Mouse (Mus musculus) heart, embryonic 15.5 days (tissue): ENCODE data around the gene Bpgm. TPM values are rescaled to one million over a fixed set of nuclear protein-coding genes. Genes with fewer than 3 reads are reported as not detected.

Source experiments
- ATAC-seq: fragments of 200-750 bp; cut with Nextera tagmentation; replicated peaks from 2 replicates; pipeline ENCODE4 v1.8.0; 2017; ENCODE audit warnings: low read depth, moderate TSS enrichment; ENCODE audit not compliant: insufficient number of reproducible peaks, insufficient read depth, low FRiP score
- H3K27ac ChIP-seq: fragments of 300-500 bp; sonication (generic); 2 replicates; pipeline ENCODE4 v1.5.1; 2015; ENCODE audit warnings: mild to moderate bottlenecking, inconsistent platforms
- H3K27me3 ChIP-seq: fragments of 300-500 bp; sonication (generic); 2 replicates; pipeline ENCODE4 v1.6.1; 2015; ENCODE audit warnings: inconsistent platforms
- H3K36me3 ChIP-seq: fragments of 300-500 bp; sonication (generic); 2 replicates; pipeline ENCODE4 v1.6.1; 2015; ENCODE audit warnings: mild to moderate bottlenecking, inconsistent platforms
- H3K4me1 ChIP-seq: fragments of 300-500 bp; sonication (generic); replicated peaks from 2 replicates; pipeline ENCODE4 v1.6.1; 2015; ENCODE audit warnings: inconsistent platforms
- H3K4me2 ChIP-seq: fragments of 300-500 bp; sonication (generic); 2 replicates; pipeline ENCODE4 v1.6.1; 2015; ENCODE audit warnings: inconsistent platforms, mild to moderate bottlenecking, moderate library complexity
- H3K4me3 ChIP-seq: fragments of 300-500 bp; sonication (generic); 2 replicates; pipeline ENCODE4 v1.5.1; 2015; ENCODE audit warnings: mild to moderate bottlenecking, inconsistent platforms
- H3K9ac ChIP-seq: fragments of 300-500 bp; sonication (generic); 2 replicates; pipeline ENCODE4 v1.6.1; 2015; ENCODE audit warnings: mild to moderate bottlenecking, inconsistent platforms
- H3K9me3 ChIP-seq: fragments of 300-500 bp; sonication (generic); replicated peaks from 2 replicates; pipeline ENCODE4 v1.6.1; 2016; ENCODE audit warnings: inconsistent platforms
- WGBS: fragments of 180-500 bp; shearing (Covaris S2); methylation state at CpG from one replicate; pipeline ENCODE4 v1.1.7; 2015; ENCODE audit warnings: mixed read lengths; 5-methylcytosine and 5-hydroxymethylcytosine counted together
- polyA plus RNA-seq: library from polyadenylated mRNA; unstranded; fragments of >200 nt; fragmentation: Nextera tagmentation; extraction: Ambion mirVana; gene quantifications from 2 replicates; pipeline ENCODE4 v1.2.1, GENCODE M21; 2015

Gene Bpgm
- polyA plus RNA-seq, 1 experiment from 2014 or later, result 112 TPM

DNA sequence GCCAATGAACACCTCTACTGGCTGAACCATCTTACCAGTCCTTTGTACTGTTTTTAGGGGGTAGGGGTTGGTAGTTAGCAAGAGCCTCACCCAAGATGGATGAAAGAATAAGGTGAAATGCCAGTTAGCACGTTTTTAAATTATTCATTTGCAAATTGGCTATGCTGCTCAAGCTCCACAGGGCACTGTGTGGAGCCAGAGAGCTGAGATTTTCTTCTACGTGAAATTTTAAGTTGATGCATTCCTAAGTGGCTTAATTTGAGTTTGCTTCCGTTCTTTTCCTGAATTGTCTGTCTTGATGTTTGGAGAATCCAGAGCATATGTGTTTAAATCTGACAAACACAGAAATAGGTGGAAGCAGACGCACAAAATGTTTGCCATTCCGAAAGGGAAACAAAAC lies 38.6 kb downstream of the Bpgm start:
- H3K4me1 ChIP-seq, result peaks cover 9% of the 10 kb centered on the region; the same call in 1 of the 2 replicates
- 38% methylated on average over 5 of the region's 5 CpGs for WGBS
- no peak overlapping the region for H3K4me2 ChIP-seq
- H3K9me3 ChIP-seq, result no peaks in the 10 kb centered on the region
- no peaks in the 10 kb centered on the region for H3K27me3 ChIP-seq
- H3K36me3 ChIP-seq, result no peaks in the 10 kb centered on the region
- no peak overlapping the region for H3K27ac ChIP-seq
- no peak overlapping the region for H3K4me3 ChIP-seq
- no peak for ATAC-seq
- H3K9ac ChIP-seq, result no peak overlapping the region

DNA sequence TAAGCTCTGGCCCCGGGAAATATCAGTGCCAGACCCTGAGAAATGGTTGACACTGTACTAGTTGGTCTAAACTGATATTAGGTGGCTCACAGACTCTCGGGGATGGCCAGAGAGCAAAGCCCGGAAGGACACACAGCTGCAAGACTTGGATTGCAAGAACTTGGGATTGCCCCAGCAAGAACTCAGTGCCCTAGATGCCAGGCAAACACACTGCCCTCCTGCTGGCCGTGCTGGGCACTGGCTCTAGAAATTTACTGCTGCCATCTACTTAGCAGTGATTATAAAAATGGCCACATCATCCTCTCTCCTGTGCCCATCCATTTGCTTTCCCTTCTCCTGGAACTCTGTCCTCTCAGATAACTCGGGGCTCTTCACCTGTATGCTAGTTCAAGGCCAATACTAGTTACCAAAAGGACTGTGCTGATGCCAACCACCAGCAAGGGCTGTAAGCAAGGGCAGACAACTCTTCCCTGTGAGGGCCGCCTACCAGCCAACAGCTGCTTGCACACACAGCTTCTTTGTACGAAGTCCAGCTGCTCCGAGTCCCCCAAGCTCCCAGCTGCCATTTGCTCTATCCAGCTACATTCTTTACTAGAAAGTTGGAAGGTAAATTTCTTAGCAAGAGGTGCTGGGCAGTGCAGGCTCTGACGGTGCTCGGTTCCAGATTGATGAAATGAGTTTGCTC lies 39.2 kb downstream of the Bpgm start:
- H3K9me3 ChIP-seq, result no peaks in the 10 kb centered on the region
- H3K4me1 ChIP-seq, result peaks cover 9% of the 10 kb centered on the region; the same call in 1 of the 2 replicates
- no peaks in the 10 kb centered on the region for H3K27me3 ChIP-seq
- no peak for ATAC-seq
- H3K9ac ChIP-seq, result no peak overlapping the region
- H3K4me2 ChIP-seq, result no peak overlapping the region
- WGBS, result 62% methylated on average over 10 of the region's 10 CpGs
- H3K4me3 ChIP-seq, result no peak overlapping the region
- no peak overlapping the region for H3K27ac ChIP-seq
- H3K36me3 ChIP-seq, result no peaks in the 10 kb centered on the region

DNA sequence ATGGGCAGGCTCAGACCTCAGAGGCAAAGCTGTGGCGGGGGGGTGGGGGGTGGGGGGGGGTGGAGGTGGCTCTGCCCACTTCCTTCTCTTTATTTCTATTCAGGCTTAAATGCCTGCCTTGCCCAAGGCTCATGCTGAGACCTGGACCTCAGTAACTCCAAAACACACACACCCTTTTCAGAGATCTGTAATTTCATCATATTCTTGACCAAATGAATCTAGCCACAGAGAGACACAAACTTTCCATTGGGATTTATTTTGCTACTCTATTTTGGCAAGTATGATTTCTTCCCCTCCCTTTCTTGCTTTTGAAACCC lies 39.7 kb downstream of the Bpgm start:
- WGBS, result 83% methylated on average over 1 of the region's 1 CpGs
- H3K4me3 ChIP-seq, result no peak overlapping the region
- no peak for ATAC-seq
- no peaks in the 10 kb centered on the region for H3K27me3 ChIP-seq
- no peak overlapping the region for H3K4me2 ChIP-seq
- no peak overlapping the region for H3K9ac ChIP-seq
- H3K27ac ChIP-seq, result no peak overlapping the region
- H3K9me3 ChIP-seq, result no peaks in the 10 kb centered on the region
- H3K36me3 ChIP-seq, result no peaks in the 10 kb centered on the region
- peaks cover 9% of the 10 kb centered on the region; the same call in 1 of the 2 replicates for H3K4me1 ChIP-seq

DNA sequence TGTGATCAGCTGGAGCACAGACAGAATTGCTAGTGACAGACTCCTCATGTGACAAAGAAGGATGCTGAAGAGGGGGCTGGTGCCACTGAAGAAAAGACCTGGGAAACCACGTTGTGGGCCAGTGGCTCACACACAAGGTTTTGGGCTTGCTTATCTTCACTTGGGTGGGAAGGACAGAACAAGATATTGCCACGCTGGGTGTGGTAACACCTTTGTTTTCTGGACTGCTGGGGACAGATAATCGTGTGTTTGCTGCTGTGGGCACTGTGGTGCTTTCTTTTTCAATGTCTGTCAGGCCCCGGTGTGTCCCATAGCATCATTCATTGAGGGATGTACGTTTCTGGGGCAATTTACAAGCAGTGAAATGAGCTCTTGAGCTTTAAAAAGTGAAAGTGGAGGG lies 41.7 kb downstream of the Bpgm start:
- Histone ChIP-seq H3K9me3 (no peaks in the 10 kb centered on the region), H3K36me3 (no peaks in the 10 kb centered on the region), H3K4me1 (0 out of 2 replicates have a peak, but pooled peaks cover 2% of the 10 kb centered on the region), H3K9ac (no peak overlapping the region), H3K4me3 (no peak overlapping the region), H3K27ac (no peak overlapping the region), H3K4me2 (no peak overlapping the region), H3K27me3 (no peaks in the 10 kb centered on the region)
- ATAC-seq, result no peak
- WGBS, result 65% methylated on average over 5 of the region's 5 CpGs

DNA sequence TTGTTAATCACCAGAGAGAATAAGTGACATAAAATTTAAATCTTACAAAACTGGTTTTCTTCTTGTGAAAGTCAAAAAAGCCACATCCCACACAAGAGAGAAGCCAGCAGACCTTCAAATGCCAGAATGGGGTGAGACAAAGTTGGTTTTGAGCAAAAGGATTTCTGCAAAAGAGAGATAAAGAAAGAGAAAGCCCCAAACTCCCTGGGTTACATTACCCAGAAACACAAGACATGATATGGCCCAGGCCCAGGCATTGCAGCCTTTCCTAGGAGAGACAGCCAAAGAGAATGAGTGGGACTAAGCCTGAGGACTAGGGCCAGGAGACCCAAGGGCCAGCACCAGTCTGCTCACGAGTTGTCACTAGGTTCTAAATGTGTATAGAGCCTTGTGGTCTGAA lies 43.1 kb downstream of the Bpgm start:
- H3K36me3 ChIP-seq, result no peaks in the 10 kb centered on the region
- H3K27me3 ChIP-seq, result no peaks in the 10 kb centered on the region
- no peak overlapping the region for H3K4me3 ChIP-seq
- 66% methylated on average over 1 of the region's 1 CpGs for WGBS
- ATAC-seq, result no peak
- no peak overlapping the region for H3K9ac ChIP-seq
- H3K4me2 ChIP-seq, result no peak overlapping the region
- H3K9me3 ChIP-seq, result no peaks in the 10 kb centered on the region
- H3K4me1 ChIP-seq, result 0 out of 2 replicates have a peak, but pooled peaks cover 2% of the 10 kb centered on the region
- H3K27ac ChIP-seq, result no peak overlapping the region

DNA sequence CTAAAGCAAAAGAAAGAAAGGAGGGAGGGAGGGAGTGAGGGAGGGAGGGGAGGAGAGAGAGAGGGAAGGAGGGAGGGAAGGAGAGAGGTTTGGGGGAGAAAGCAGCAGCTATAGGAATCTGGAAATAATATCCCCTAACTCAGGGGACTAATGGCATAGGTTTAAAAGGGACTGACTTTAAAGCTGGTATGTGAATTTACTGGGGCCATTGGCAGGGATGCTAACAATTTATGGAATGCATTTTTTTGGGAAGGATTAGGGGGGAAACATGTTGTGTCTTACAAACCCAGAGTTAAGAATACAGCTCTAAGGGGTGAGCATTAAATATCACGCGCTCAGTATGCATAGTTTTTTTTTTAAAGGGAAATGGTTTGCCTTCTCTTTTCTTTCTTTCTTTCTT lies 44.5 kb downstream of the Bpgm start:
- WGBS, result 63% methylated on average over 2 of the region's 2 CpGs
- Histone ChIP-seq H3K9me3 (no peaks in the 10 kb centered on the region), H3K9ac (no peak overlapping the region), H3K4me1 (0 out of 2 replicates have a peak, but pooled peaks cover under 1% of the 10 kb centered on the region), H3K27me3 (no peaks in the 10 kb centered on the region), H3K4me3 (no peak overlapping the region), H3K4me2 (no peak overlapping the region), H3K36me3 (no peaks in the 10 kb centered on the region), H3K27ac (no peak overlapping the region)
- no peak for ATAC-seq

DNA sequence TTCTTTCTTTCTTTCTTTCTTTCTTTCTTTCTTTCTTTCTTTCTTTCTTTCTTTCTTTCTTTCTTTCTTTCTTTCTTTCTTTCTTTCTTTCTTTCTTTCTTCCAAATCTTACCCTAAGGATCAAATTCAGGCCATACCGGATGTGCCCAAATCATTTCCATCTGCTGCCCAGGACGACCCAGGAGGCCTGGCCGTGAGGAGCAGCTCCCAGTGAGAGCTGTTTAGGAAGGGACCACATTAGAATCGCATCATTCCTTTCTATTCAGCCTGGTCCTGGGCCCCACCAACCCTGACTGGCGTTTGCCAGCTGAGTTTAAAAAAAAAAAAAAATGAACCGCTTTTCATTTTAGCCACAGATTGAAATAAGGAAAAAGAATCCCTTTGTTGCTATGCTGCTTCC lies 44.9 kb downstream of the Bpgm start:
- H3K9me3 ChIP-seq, result no peaks in the 10 kb centered on the region
- H3K27ac ChIP-seq, result no peak overlapping the region
- WGBS, result 57% methylated on average over 6 of the region's 6 CpGs
- no peak overlapping the region for H3K9ac ChIP-seq
- H3K4me2 ChIP-seq, result no peak overlapping the region
- ATAC-seq, result no peak
- H3K4me3 ChIP-seq, result no peak overlapping the region
- H3K27me3 ChIP-seq, result no peaks in the 10 kb centered on the region
- no peaks in the 10 kb centered on the region for H3K4me1 ChIP-seq
- no peaks in the 10 kb centered on the region for H3K36me3 ChIP-seq

DNA sequence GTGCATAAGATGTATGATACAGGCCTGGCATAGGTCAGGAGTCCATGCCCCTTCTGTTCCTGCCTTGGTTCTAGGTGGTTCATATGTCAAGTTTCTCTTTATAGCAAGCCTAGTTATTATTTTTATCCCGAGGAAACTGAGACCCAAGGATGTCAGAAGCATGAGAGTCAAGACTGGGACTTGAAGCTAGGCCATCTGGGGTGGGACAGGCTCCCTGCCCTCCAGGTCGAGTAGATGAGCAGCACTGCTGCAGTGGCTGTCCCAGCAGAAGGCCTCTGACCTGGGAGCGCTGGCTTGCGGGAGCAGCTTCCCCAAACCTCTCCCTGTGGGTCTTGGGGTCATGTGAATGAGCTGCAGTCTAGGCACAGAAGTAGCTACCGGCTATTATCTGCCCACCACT lies 47.5 kb downstream of the Bpgm start:
- ATAC-seq, result no peak
- 70% methylated on average over 5 of the region's 5 CpGs for WGBS

DNA sequence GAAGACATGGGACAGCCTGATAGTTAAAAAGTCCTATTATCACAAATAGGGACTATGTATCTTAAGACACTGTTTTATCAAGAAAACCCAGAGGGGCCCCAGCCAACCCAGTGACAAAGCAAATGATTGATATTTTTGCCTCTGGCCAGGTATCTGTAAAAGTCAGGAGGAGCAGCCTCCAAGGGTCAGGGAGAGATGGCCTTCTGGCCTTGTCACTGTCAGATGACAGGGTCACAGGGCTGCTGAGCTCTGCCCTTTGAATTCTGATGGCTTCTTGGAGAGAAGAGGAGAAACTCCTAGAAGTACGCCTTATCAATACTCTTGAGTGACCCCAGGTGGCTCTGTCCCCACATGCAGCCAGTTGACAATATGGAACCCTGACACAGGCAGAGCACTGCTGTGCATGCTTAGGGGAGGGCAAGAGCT lies 49.5 kb downstream of the Bpgm start:
- Histone ChIP-seq H3K27me3 (no peaks in the 10 kb centered on the region), H3K4me1 (no peaks in the 10 kb centered on the region), H3K4me3 (no peak overlapping the region), H3K9me3 (no peaks in the 10 kb centered on the region), H3K36me3 (no peaks in the 10 kb centered on the region), H3K9ac (no peak overlapping the region), H3K27ac (no peak overlapping the region), H3K4me2 (no peak overlapping the region)
- WGBS, result 77% methylated on average over 1 of the region's 1 CpGs
- ATAC-seq, result no peak

More for the DNA sequence above, 47.5 kb downstream of the Bpgm start:
- Histone ChIP-seq H3K4me1 (no peaks in the 10 kb centered on the region), H3K9me3 (no peaks in the 10 kb centered on the region), H3K4me3 (no peak overlapping the region), H3K9ac (no peak overlapping the region), H3K36me3 (no peaks in the 10 kb centered on the region), H3K27ac (no peak overlapping the region), H3K27me3 (no peaks in the 10 kb centered on the region), H3K4me2 (no peak overlapping the region)

DNA sequence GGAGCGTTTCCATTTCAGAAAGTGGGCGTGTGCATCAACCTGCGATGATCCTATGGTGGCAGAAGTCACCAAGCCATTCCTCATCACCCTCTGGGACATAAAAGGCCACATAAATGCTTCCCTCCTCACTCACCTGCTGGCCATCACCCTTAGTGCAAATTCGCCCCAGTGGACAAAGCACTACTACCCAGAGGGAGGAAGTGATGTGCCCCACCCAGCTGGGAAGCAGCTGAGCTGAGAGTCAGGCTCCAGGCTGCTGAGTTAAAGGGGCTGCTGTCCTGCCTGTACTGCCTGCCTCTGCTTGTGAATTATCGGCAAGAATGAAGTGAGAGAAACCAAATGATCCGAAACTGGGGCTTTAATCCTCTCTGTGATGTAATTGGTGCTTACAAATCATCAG lies 49.9 kb downstream of the Bpgm start:
- H3K4me3 ChIP-seq, result no peak overlapping the region
- no peaks in the 10 kb centered on the region for H3K9me3 ChIP-seq
- H3K4me2 ChIP-seq, result no peak overlapping the region
- no peak overlapping the region for H3K27ac ChIP-seq
- no peak overlapping the region for H3K9ac ChIP-seq
- no peaks in the 10 kb centered on the region for H3K27me3 ChIP-seq
- ATAC-seq, result no peak
- 67% methylated on average over 6 of the region's 6 CpGs for WGBS
- no peaks in the 10 kb centered on the region for H3K4me1 ChIP-seq
- no peaks in the 10 kb centered on the region for H3K36me3 ChIP-seq

DNA sequence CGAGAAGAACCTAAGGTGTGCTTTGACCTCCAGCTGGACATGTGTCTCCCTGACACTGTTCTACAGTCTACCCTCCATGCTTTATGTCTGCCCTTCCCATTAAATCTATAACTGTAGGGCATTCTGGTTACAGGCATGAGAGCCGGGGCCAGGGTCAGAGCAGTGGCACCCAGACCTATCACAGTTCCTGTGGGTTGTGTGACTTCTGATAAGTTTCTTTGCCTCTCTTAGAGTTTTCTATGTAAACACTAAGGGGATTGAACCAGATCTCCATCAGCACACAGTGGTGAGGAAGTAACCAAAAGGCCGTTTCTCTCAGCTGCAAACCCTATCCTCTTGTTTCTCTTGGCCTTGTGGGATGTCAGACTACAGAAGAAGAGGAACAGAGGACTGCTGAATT lies 50.4 kb downstream of the Bpgm start:
- Histone ChIP-seq H3K36me3 (no peaks in the 10 kb centered on the region), H3K4me1 (no peaks in the 10 kb centered on the region), H3K27me3 (no peaks in the 10 kb centered on the region), H3K4me3 (no peak overlapping the region), H3K4me2 (no peak overlapping the region), H3K9ac (no peak overlapping the region), H3K9me3 (no peaks in the 10 kb centered on the region), H3K27ac (no peak overlapping the region)
- ATAC-seq, result no peak
- 74% methylated on average over 3 of the region's 3 CpGs for WGBS

DNA sequence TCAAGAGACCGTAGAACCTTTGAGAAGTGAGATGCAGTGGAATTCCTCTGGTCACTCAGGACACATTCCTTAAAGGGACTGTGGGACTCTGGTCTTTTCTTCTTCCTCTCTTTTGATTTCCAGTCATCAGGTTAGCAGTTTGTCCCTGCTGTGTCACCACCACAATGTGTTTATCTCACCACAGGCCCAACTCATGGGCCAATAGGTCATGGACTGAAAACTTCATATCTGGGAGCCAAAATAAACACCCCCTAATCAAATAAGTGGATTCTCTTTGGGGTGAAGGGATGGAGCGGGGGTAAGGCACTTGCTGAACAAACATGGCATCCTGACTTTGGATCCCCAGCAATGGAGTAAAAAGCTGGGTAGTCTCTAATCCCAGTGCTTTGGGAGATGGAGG lies 52.1 kb downstream of the Bpgm start:
- 0 out of 2 replicates have a peak, but pooled peaks cover under 1% of the 10 kb centered on the region for H3K4me1 ChIP-seq
- H3K4me3 ChIP-seq, result no peak overlapping the region
- H3K36me3 ChIP-seq, result no peaks in the 10 kb centered on the region
- H3K4me2 ChIP-seq, result no peak overlapping the region
- no peak overlapping the region for H3K9ac ChIP-seq
- WGBS, result 74% methylated on average over 2 of the region's 2 CpGs
- H3K27me3 ChIP-seq, result no peaks in the 10 kb centered on the region
- H3K9me3 ChIP-seq, result no peaks in the 10 kb centered on the region
- no peak for ATAC-seq
- H3K27ac ChIP-seq, result no peak overlapping the region
